In genomic region chr10:93142600-93143284, GRCm38 (mm10) we compare ENCODE assay signal across 11 mouse cellular contexts. TPM values are rescaled to one million over a fixed set of nuclear protein-coding genes. Genes with fewer than 3 reads are reported as not detected.
DNase-seq lines count a peak whose midpoint lies in the region; ATAC-seq and TF ChIP-seq lines count a peak whose summit lies in the region.
"Had no signal": no experiment of that assay in that cellular context is flagged by ENCODE, and none has a peak within 500 bp of the region (broad histone marks: within the 10 kb centered on the region; RNA-seq: fewer than 3 reads in every experiment).

No protein-coding gene starts in this region.

- peak overlapping the region; percentile 38; the same call in 1 of the 2 replicates for H3K27ac ChIP-seq in heart, embryonic 12.5 days (ENCODE audit: poor library complexity, severe bottlenecking)
- no peak overlapping the region; the same call in 1 of the 2 replicates for H3K27ac ChIP-seq in heart, adult 2 months
- no peak overlapping the region for H3K27ac ChIP-seq in neural tube, embryonic 15.5 days (replicated peaks)
- peak overlapping the region; percentile 96 for H3K27ac ChIP-seq in liver, embryonic 16.5 days (ENCODE audit: low read length)

- H3K4me3 ChIP-seq in heart, embryonic 12.5 days: peak overlapping the region; percentile 36
- no peak overlapping the region for H3K4me3 ChIP-seq in heart, adult 2 months
- H3K4me3 ChIP-seq in neural tube, embryonic 15.5 days (replicated peaks): no peak overlapping the region
- H3K4me3 ChIP-seq in liver, embryonic 16.5 days (ENCODE audit: low read depth, low read length): peak overlapping the region; percentile 62

- ATAC-seq in heart, embryonic 12.5 days (ENCODE audit: insufficient number of reproducible peaks, low FRiP score): no peak
- ATAC-seq in neural tube, embryonic 15.5 days (ENCODE audit: low FRiP score): no peak
- no peak for ATAC-seq in liver, embryonic 16.5 days (ENCODE audit: low read depth)

- no peaks in the 10 kb centered on the region for H3K36me3 ChIP-seq in heart, embryonic 12.5 days
- 0 out of 2 replicates have a peak, but pooled peaks cover 2% of the 10 kb centered on the region for H3K36me3 ChIP-seq in heart, adult 2 months (ENCODE audit: control insufficient read depth, insufficient read depth, low read length)
- H3K36me3 ChIP-seq in neural tube, embryonic 15.5 days: no peaks in the 10 kb centered on the region
- no peaks in the 10 kb centered on the region for H3K36me3 ChIP-seq in liver, embryonic 16.5 days (ENCODE audit: control insufficient read depth, insufficient read depth)

- TF ChIP-seq CTCF in heart, adult 2 months (IDR thresholded peaks at IDR 0.05): no peak

- H3K79me2 ChIP-seq in heart, adult 2 months (replicated peaks; ENCODE audit: control insufficient read depth, insufficient read depth, low read length): no peaks in the 10 kb centered on the region

- intact Hi-C loops in heart, adult 2 months (cut with DNase I): loop anchor here (10.0 kb wide), 1 partner anchor 58 kb away; the partner anchor contains the start of gene Cfap54

- no peak for TF ChIP-seq POLR2A in heart, adult 2 months (IDR thresholded peaks at IDR 0.05; ENCODE audit: insufficient read depth, low read depth, low read length)

- 39% methylated on average over 8 of the region's 8 CpGs for whole genome bisulfite sequencing in heart, embryonic 12.5 days
- WGBS in heart, adult 2 months: 13% methylated on average over 8 of the region's 8 CpGs
- 44% methylated on average over 8 of the region's 8 CpGs for WGBS in neural tube, embryonic 15.5 days
- WGBS in liver, embryonic 16.5 days (ENCODE audit: insufficient replicate concordance): 10% methylated on average over 8 of the region's 8 CpGs

- H3K4me2 ChIP-seq in heart, embryonic 12.5 days: peak overlapping the region; percentile 62
- peak overlapping the region; percentile 34 for H3K4me2 ChIP-seq in neural tube, embryonic 15.5 days
- H3K4me2 ChIP-seq in liver, embryonic 16.5 days (ENCODE audit: low read depth, low read length): peak overlapping the region; percentile 57

- TF ChIP-seq EP300 in heart, adult 2 months (IDR thresholded peaks at IDR 0.05; ENCODE audit: insufficient read depth, low read depth, low read length): no peak

- H3K9me3 ChIP-seq in heart, embryonic 12.5 days (replicated peaks): no peaks in the 10 kb centered on the region
- H3K9me3 ChIP-seq in neural tube, embryonic 15.5 days (replicated peaks): no peaks in the 10 kb centered on the region
- H3K9me3 ChIP-seq in liver, embryonic 16.5 days (replicated peaks; ENCODE audit: control insufficient read depth, low read length): no peaks in the 10 kb centered on the region

- H3K9ac ChIP-seq in heart, embryonic 12.5 days: peak overlapping the region; percentile 30; the same call in 1 of the 2 replicates
- H3K9ac ChIP-seq in heart, adult 2 months (ENCODE audit: low read depth, low read length): no peak overlapping the region
- H3K9ac ChIP-seq in neural tube, embryonic 15.5 days (replicated peaks): no peak overlapping the region
- H3K9ac ChIP-seq in liver, embryonic 16.5 days (ENCODE audit: low read depth, low read length): peak overlapping the region; percentile 66

- DNase-seq in heart, adult 2 months: no peak
- DNase-seq in neural tube, embryonic 10.5 days (ENCODE audit: extremely low spot score, low spot score): no peak
- peak; percentile 55 for DNase-seq in thymus, postnatal 4 days
- DNase-seq in cerebellum, adult 9-11 months: no peak
- no peak for DNase-seq in cerebellum, postnatal 4 days (ENCODE audit: low spot score in 2 of 2)
- DNase-seq: cerebellum, postnatal 14 days; heart, postnatal 10 days; layer of hippocampus, postnatal 36 days had no signal

- no peaks in the 10 kb centered on the region for H3K27me3 ChIP-seq in heart, embryonic 12.5 days (replicated peaks)
- no peaks in the 10 kb centered on the region for H3K27me3 ChIP-seq in heart, adult 2 months (ENCODE audit: control insufficient read depth, insufficient read depth, low read length)
- no peaks in the 10 kb centered on the region for H3K27me3 ChIP-seq in neural tube, embryonic 15.5 days (replicated peaks)
- no peaks in the 10 kb centered on the region for H3K27me3 ChIP-seq in liver, embryonic 16.5 days (ENCODE audit: control insufficient read depth, insufficient read depth, low read depth, low read length)

- peaks cover 12% of the 10 kb centered on the region for H3K4me1 ChIP-seq in heart, embryonic 12.5 days (replicated peaks)
- peaks cover 3% of the 10 kb centered on the region; the same call in 1 of the 2 replicates for H3K4me1 ChIP-seq in heart, adult 2 months (ENCODE audit: control insufficient read depth, insufficient read depth, low read length)
- H3K4me1 ChIP-seq in neural tube, embryonic 15.5 days: peaks cover 10% of the 10 kb centered on the region; the same call in 1 of the 2 replicates
- peaks cover 33% of the 10 kb centered on the region for H3K4me1 ChIP-seq in liver, embryonic 16.5 days (ENCODE audit: control insufficient read depth, low read depth, low read length)

RNA-seq across cellular contexts. Expression of gene Cdk17, which starts 17.9 kb away (rescaled TPM):
- 25.2 and 27.1 TPM in 2 replicates for polyA plus RNA-seq in heart, embryonic 12.5 days (2016; fragmentation: Nextera tagmentation; extraction: Ambion mirVana)
- 10 to 100 TPM; 14.3 to 18.8 TPM for total RNA-seq in heart, adult 2 months (2021)
- polyA plus RNA-seq in heart, adult 2 months (2012; rRNA removed): 16.6 and 22.5 TPM in 2 replicates
- polyA plus RNA-seq in neural tube, embryonic 15.5 days (2015; fragmentation: Nextera tagmentation; extraction: Ambion mirVana): 39.5 and 41.2 TPM in 2 replicates
- polyA plus RNA-seq in liver, embryonic 16.5 days (2015; fragmentation: Nextera tagmentation; extraction: Ambion mirVana): 8.3 and 8.7 TPM in 2 replicates

Comparison
In these comparisons a context has a peak if more than half of its experiments do, and no peak if none do; other contexts are left out.
1. H3K27ac ChIP-seq: peak in heart, embryonic 12.5 days (single experiment) and liver, embryonic 16.5 days (single experiment); none in heart, adult 2 months (single experiment) and neural tube, embryonic 15.5 days (single experiment).
2. H3K4me3 ChIP-seq: peak in heart, embryonic 12.5 days (single experiment) and liver, embryonic 16.5 days (single experiment); none in heart, adult 2 months (single experiment) and neural tube, embryonic 15.5 days (single experiment).
3. H3K9ac ChIP-seq: peak in heart, embryonic 12.5 days (single experiment) and liver, embryonic 16.5 days (single experiment); none in heart, adult 2 months (single experiment) and neural tube, embryonic 15.5 days (single experiment).
4. Peak in every context shown above with its lines, with median percentiles within 50 percentile points of each other: H3K4me2 ChIP-seq.